Mouse (Mus musculus): Measurements from ENCODE around the gene Itpa.

DNA sequence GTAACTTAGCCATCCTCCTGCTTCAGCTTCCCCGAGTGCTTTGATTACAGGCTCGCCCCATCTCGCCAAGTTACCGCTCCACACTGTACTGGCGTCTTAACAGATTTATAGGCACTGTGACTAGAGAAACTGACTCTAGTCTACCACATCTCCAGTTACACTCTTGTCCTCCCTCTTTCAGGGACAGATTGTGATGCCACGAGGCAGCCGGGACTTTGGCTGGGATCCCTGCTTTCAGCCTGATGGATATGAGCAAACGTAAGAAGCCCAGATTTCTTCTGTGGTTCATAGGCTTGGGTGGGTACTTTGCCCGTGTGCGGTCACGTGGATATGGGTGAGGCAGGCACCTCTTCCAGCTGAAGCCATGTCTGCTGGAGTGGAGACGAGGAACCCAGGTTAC, 11.7 kb downstream of the Itpa start:
- TF ChIP-seq HCFC1 (IDR thresholded peaks at IDR 0.05; ENCODE audit: low read depth, low read length) (no peak), CTCF (IDR thresholded peaks at IDR 0.05 in 2 of 3, conservative IDR thresholded peaks at IDR 0.05 in 1 of 3; ENCODE audit: control insufficient read depth in 1 of 3, insufficient read depth in 1 of 3, low read depth in 2 of 3, low read length in 3 of 3, poor library complexity in 1 of 3, severe bottlenecking in 1 of 3) (no peak), EP300 (IDR thresholded peaks at IDR 0.05; ENCODE audit: low read depth in 1 of 2, low read length in 2 of 2) (no peak), NRF1 (IDR thresholded peaks at IDR 0.05; ENCODE audit: insufficient read depth, low read depth, low read length, poor library complexity, severe bottlenecking) (no peak), GATA1 (IDR thresholded peaks at IDR 0.05; ENCODE audit: low read depth, low read length) (no peak), ZKSCAN1 (IDR thresholded peaks at IDR 0.05; ENCODE audit: low read depth, low read length) (no peak), USF2 (IDR thresholded peaks at IDR 0.05; ENCODE audit: borderline replicate concordance in 1 of 2, insufficient read depth in 1 of 2, low read depth in 1 of 2, low read length in 2 of 2) (no peak), MAZ (IDR thresholded peaks at IDR 0.05; ENCODE audit: low read depth, low read length) (no peak), UBTF (IDR thresholded peaks at IDR 0.05; ENCODE audit: borderline replicate concordance, insufficient read depth, low read depth, low read length) (no peak), E2F4 (IDR thresholded peaks at IDR 0.05; ENCODE audit: borderline replicate concordance, low read depth, low read length) (no peak), NELFE (IDR thresholded peaks at IDR 0.05; ENCODE audit: low read depth, low read length) (no peak)
